ENCODE assay signal across 10 mouse cellular contexts in genomic region chr1:155052761-155053166, GRCm38 (mm10). TPM values are rescaled to one million over a fixed set of nuclear protein-coding genes. Genes with fewer than 3 reads are reported as not detected.
DNase-seq lines count a peak whose midpoint lies in the region; ATAC-seq lines count a peak whose summit lies in the region.
"Had no signal": no experiment of that assay in that cellular context is flagged by ENCODE, and none has a peak within 500 bp of the region (broad histone marks: within the 10 kb centered on the region; RNA-seq: fewer than 3 reads in every experiment).

No protein-coding gene starts in this region.

- H3K4me1 ChIP-seq in kidney, embryonic 15.5 days, result peaks cover 69% of the 10 kb centered on the region
- H3K4me1 ChIP-seq in embryonic facial prominence, embryonic 11.5 days (ENCODE audit: control insufficient read depth, insufficient read depth, low read length), result no peaks in the 10 kb centered on the region; the same call in 1 of the 2 replicates
- H3K4me1 ChIP-seq in hindbrain, embryonic 14.5 days (replicated peaks; ENCODE audit: control insufficient read depth, insufficient read depth, low read length), result peaks cover 21% of the 10 kb centered on the region
- H3K4me1 ChIP-seq in neural tube, embryonic 14.5 days (ENCODE audit: control insufficient read depth, insufficient read depth, low read length), result peaks cover 13% of the 10 kb centered on the region

- H3K9ac ChIP-seq in kidney, embryonic 15.5 days, result no peak overlapping the region
- 0 out of 2 replicates have a peak overlapping the region, but pooled peaks have one; percentile 7 for H3K9ac ChIP-seq in embryonic facial prominence, embryonic 11.5 days (replicated peaks; ENCODE audit: low read length)
- H3K9ac ChIP-seq in hindbrain, embryonic 14.5 days, result no peak overlapping the region
- H3K9ac ChIP-seq in neural tube, embryonic 14.5 days (replicated peaks; ENCODE audit: low read depth, low read length), result no peak overlapping the region

- no peak overlapping the region for H3K4me2 ChIP-seq in kidney, embryonic 15.5 days
- H3K4me2 ChIP-seq in embryonic facial prominence, embryonic 11.5 days (ENCODE audit: low read depth, low read length), result no peak overlapping the region
- no peak overlapping the region for H3K4me2 ChIP-seq in hindbrain, embryonic 14.5 days (replicated peaks)
- no peak overlapping the region for H3K4me2 ChIP-seq in neural tube, embryonic 14.5 days (ENCODE audit: low read depth, low read length)

- WGBS in kidney, embryonic 15.5 days, result 19% methylated on average over 9 of the region's 9 CpGs
- 16% methylated on average over 9 of the region's 9 CpGs for WGBS in embryonic facial prominence, embryonic 11.5 days
- WGBS in hindbrain, embryonic 14.5 days, result 11% methylated on average over 9 of the region's 9 CpGs
- WGBS in neural tube, embryonic 14.5 days, result 19% methylated on average over 9 of the region's 9 CpGs

- H3K27me3 ChIP-seq in kidney, embryonic 15.5 days, result no peaks in the 10 kb centered on the region
- no peaks in the 10 kb centered on the region for H3K27me3 ChIP-seq in embryonic facial prominence, embryonic 11.5 days (ENCODE audit: control insufficient read depth, insufficient read depth, low read length)
- no peaks in the 10 kb centered on the region for H3K27me3 ChIP-seq in hindbrain, embryonic 14.5 days (ENCODE audit: control insufficient read depth, insufficient read depth, low read length)
- no peaks in the 10 kb centered on the region for H3K27me3 ChIP-seq in neural tube, embryonic 14.5 days (ENCODE audit: control insufficient read depth, insufficient read depth, low read length)

- H3K4me3 ChIP-seq in kidney, embryonic 15.5 days (replicated peaks), result no peak overlapping the region
- H3K4me3 ChIP-seq in embryonic facial prominence, embryonic 11.5 days (ENCODE audit: low read depth, low read length), result no peak overlapping the region
- H3K4me3 ChIP-seq in hindbrain, embryonic 14.5 days (replicated peaks; ENCODE audit: low read length), result no peak overlapping the region
- no peak overlapping the region for H3K4me3 ChIP-seq in neural tube, embryonic 14.5 days (ENCODE audit: low read depth, low read length)

- no peaks in the 10 kb centered on the region for H3K36me3 ChIP-seq in kidney, embryonic 15.5 days
- H3K36me3 ChIP-seq in embryonic facial prominence, embryonic 11.5 days (replicated peaks; ENCODE audit: control insufficient read depth, insufficient read depth, low read depth, low read length), result no peaks in the 10 kb centered on the region
- H3K36me3 ChIP-seq in hindbrain, embryonic 14.5 days (replicated peaks; ENCODE audit: control insufficient read depth, insufficient read depth), result no peaks in the 10 kb centered on the region
- no peaks in the 10 kb centered on the region for H3K36me3 ChIP-seq in neural tube, embryonic 14.5 days (ENCODE audit: control insufficient read depth, insufficient read depth, low read length)

- H3K9me3 ChIP-seq in kidney, embryonic 15.5 days (replicated peaks), result no peaks in the 10 kb centered on the region
- H3K9me3 ChIP-seq in embryonic facial prominence, embryonic 11.5 days (replicated peaks; ENCODE audit: control insufficient read depth, low read length), result no peaks in the 10 kb centered on the region
- H3K9me3 ChIP-seq in hindbrain, embryonic 14.5 days (ENCODE audit: control insufficient read depth, low read length), result no peaks in the 10 kb centered on the region
- H3K9me3 ChIP-seq in neural tube, embryonic 14.5 days (ENCODE audit: control insufficient read depth, low read length), result no peaks in the 10 kb centered on the region

- DNase-seq in kidney, postnatal 4 days, result no peak
- DNase-seq in embryonic facial prominence, embryonic 11.5 days (ENCODE audit: low spot score), result no peak
- DNase-seq in hindbrain, embryonic 14.5 days (ENCODE audit: low spot score), result no peak
- no peak for DNase-seq in adrenal gland, postnatal 14 days
- DNase-seq in layer of hippocampus, adult 18-20 months (ENCODE audit: low spot score in 2 of 2), result no peak
- DNase-seq in T-cell, adult 2 months (ENCODE audit: low spot score), result no peak
- DNase-seq: cerebellum, postnatal 25 days had no signal

- H3K27ac ChIP-seq in kidney, embryonic 15.5 days, result peak overlapping the region; percentile 63
- peak overlapping the region; percentile 25; the same call in 1 of the 2 replicates for H3K27ac ChIP-seq in embryonic facial prominence, embryonic 11.5 days (replicated peaks; ENCODE audit: low read depth, low read length)
- H3K27ac ChIP-seq in hindbrain, embryonic 14.5 days, result peak overlapping the region; percentile 30; the same call in 1 of the 2 replicates
- peak overlapping the region; percentile 39; the same call in 1 of the 2 replicates for H3K27ac ChIP-seq in neural tube, embryonic 14.5 days (ENCODE audit: low read depth, low read length)

- ATAC-seq in kidney, embryonic 15.5 days (replicated peaks; ENCODE audit: low FRiP score), result no peak
- no peak for ATAC-seq in embryonic facial prominence, embryonic 11.5 days (replicated peaks; ENCODE audit: insufficient number of reproducible peaks, low FRiP score, low TSS enrichment, low read depth)
- no peak for ATAC-seq in hindbrain, embryonic 14.5 days (ENCODE audit: low FRiP score)
- no peak for ATAC-seq in neural tube, embryonic 14.5 days (ENCODE audit: low read depth)
- ATAC-seq: inflammation-experienced regulatory T-cells, adult 6 months had no signal

RNA-seq across cellular contexts. Expression of gene Ier5, which starts 46.7 kb away (rescaled TPM):
- 7.5 and 7.6 TPM in 2 replicates for polyA plus RNA-seq in kidney, embryonic 15.5 days (2015; fragmentation: Nextera tagmentation; extraction: Ambion mirVana)
- 16.4 and 19.0 TPM in 2 replicates for polyA plus RNA-seq in embryonic facial prominence, embryonic 11.5 days (2014; fragmentation: Nextera tagmentation; extraction: Ambion mirVana)
- polyA plus RNA-seq in hindbrain, embryonic 14.5 days (2014; fragmentation: Nextera tagmentation; extraction: Ambion mirVana), result 10.5 and 13.0 TPM in 2 replicates
- polyA plus RNA-seq in neural tube, embryonic 14.5 days (2014; fragmentation: Nextera tagmentation; extraction: Ambion mirVana), result 6.5 and 7.2 TPM in 2 replicates
- 11.1 and 12.9 TPM in 2 replicates for total RNA-seq in adrenal gland, postnatal 14 days (2021)
- total RNA-seq in layer of hippocampus, adult 18-20 months (2021), result 10 to 100 TPM; 32.3 to 36.2 TPM
